Mouse (Mus musculus) CH12.LX (cell line): ENCODE data around the gene Cby1. TPM values are rescaled to one million over a fixed set of nuclear protein-coding genes. Genes with fewer than 3 reads are reported as not detected.

Experiments
- DNase-seq: peaks from one replicate; pipeline ENCODE4 v3.0.0-alpha.2; 2013; ENCODE audit errors: extremely low read depth
- H3K27ac ChIP-seq: 2 replicates; pipeline ENCODE4 v1.5.1; 2012; ENCODE audit warnings: low read depth, mild to moderate bottlenecking, control low read depth, moderate library complexity; ENCODE audit not compliant: insufficient read depth
- H3K27me3 ChIP-seq: replicated peaks from 2 replicates; pipeline ENCODE3; 2012; ENCODE audit warnings: inconsistent platforms
- H3K36me3 ChIP-seq, 2 experiments: replicated peaks in 1 of 2; 2 replicates each; pipeline versions ENCODE3 to v1.6.1; 2012; ENCODE audit warnings: inconsistent platforms in 1 of 2, low read length in 1 of 2, mild to moderate bottlenecking in 1 of 2, mixed read lengths in 1 of 2, moderate library complexity in 1 of 2; ENCODE audit not compliant: control insufficient read depth in 1 of 2, insufficient read depth in 1 of 2
- H3K4me1 ChIP-seq, 2 experiments: 2 replicates each; pipeline ENCODE4 v1.6.1; 2012; ENCODE audit warnings: inconsistent platforms in 1 of 2, moderate library complexity in 1 of 2; ENCODE audit not compliant: insufficient read depth in 2 of 2, control insufficient read depth in 1 of 2
- H3K4me2 ChIP-seq: 2 replicates; pipeline ENCODE4 v1.6.1; 2012; ENCODE audit warnings: low read depth, mild to moderate bottlenecking, control low read depth; ENCODE audit not compliant: poor library complexity, insufficient read depth, severe bottlenecking
- H3K4me3 ChIP-seq, 3 experiments: fragments of 150-350 bp in 1 of 3; sonication (generic) in 1 of 3; replicated peaks in 1 of 3; 2 replicates each; pipeline versions ENCODE3 to v1.5.1; 2011 to 2012; ENCODE audit warnings: low read depth in 2 of 3, low read length in 2 of 3, mild to moderate bottlenecking in 2 of 3, moderate library complexity in 2 of 3, control low read depth in 1 of 3, improper control_type of control experiment in 1 of 3, inconsistent platforms in 1 of 3, mixed read lengths in 1 of 3; ENCODE audit not compliant: poor library complexity in 1 of 3
- H3K79me2 ChIP-seq: replicated peaks from 2 replicates; pipeline ENCODE4 v1.6.1; 2012; ENCODE audit warnings: mild to moderate bottlenecking, moderate library complexity; ENCODE audit not compliant: control insufficient read depth, poor library complexity, insufficient read depth, severe bottlenecking; ENCODE audit errors: extremely low read depth
- H3K9ac ChIP-seq: 2 replicates; pipeline ENCODE4 v1.6.1; 2012; ENCODE audit warnings: low read depth, mild to moderate bottlenecking, control low read depth, moderate library complexity; ENCODE audit not compliant: insufficient read depth
- H3K9me3 ChIP-seq: replicated peaks from 2 replicates; pipeline ENCODE3; 2012; ENCODE audit warnings: low read length, inconsistent platforms, mixed read lengths
- BHLHE40 ChIP-seq: IDR thresholded peaks from 2 replicates; pipeline ENCODE4 v1.6.1; 2011; ENCODE audit warnings: mild to moderate bottlenecking, low read depth, low read length, improper control_type of control experiment
- CHD1 ChIP-seq: IDR thresholded peaks from 2 replicates; pipeline ENCODE4 v1.6.1; 2012; ENCODE audit warnings: low read depth, low read length, improper control_type of control experiment, inconsistent platforms
- CHD2 ChIP-seq: IDR thresholded peaks from 2 replicates; pipeline ENCODE4 v1.6.1; 2011; ENCODE audit warnings: low read length, improper control_type of control experiment
- E2F4 ChIP-seq: IDR thresholded peaks from 2 replicates; pipeline ENCODE4 v1.6.1; 2011; ENCODE audit warnings: low read depth, low read length, improper control_type of control experiment; ENCODE audit not compliant: insufficient replicate concordance
- ELF1 ChIP-seq: IDR thresholded peaks from 2 replicates; pipeline ENCODE4 v1.6.1; 2014; ENCODE audit warnings: low read depth, mild to moderate bottlenecking, inconsistent platforms, low read length, improper control_type of control experiment
- EP300 ChIP-seq: IDR thresholded peaks from 2 replicates; pipeline ENCODE4 v1.6.1; 2011; ENCODE audit warnings: low read length, improper control_type of control experiment
- HCFC1 ChIP-seq: IDR thresholded peaks from 2 replicates; pipeline ENCODE4 v1.6.1; 2012; ENCODE audit warnings: low read depth, mild to moderate bottlenecking, inconsistent platforms, low read length, improper control_type of control experiment
- IRF4 ChIP-seq: IDR thresholded peaks from 2 replicates; pipeline ENCODE4 v1.6.1; 2014; ENCODE audit warnings: low read depth, mild to moderate bottlenecking, inconsistent platforms, low read length, improper control_type of control experiment
- JUN ChIP-seq: IDR thresholded peaks from 2 replicates; pipeline ENCODE4 v1.6.1; 2011; ENCODE audit warnings: low read depth, mild to moderate bottlenecking, low read length, improper control_type of control experiment, moderate library complexity; ENCODE audit not compliant: insufficient read depth
- KAT2A ChIP-seq: IDR thresholded peaks from 2 replicates; pipeline ENCODE4 v1.6.1; 2012; ENCODE audit warnings: low read length, improper control_type of control experiment, inconsistent platforms; ENCODE audit not compliant: insufficient replicate concordance
- MAFK ChIP-seq: IDR thresholded peaks from 2 replicates; pipeline ENCODE4 v1.6.1; 2011; ENCODE audit warnings: low read length, improper control_type of control experiment; ENCODE audit not compliant: insufficient replicate concordance
- MAX ChIP-seq: IDR thresholded peaks from 2 replicates; pipeline ENCODE4 v1.6.1; 2011; ENCODE audit warnings: low read length, improper control_type of control experiment
- MAZ ChIP-seq: IDR thresholded peaks from 2 replicates; pipeline ENCODE4 v1.6.1; 2012; ENCODE audit warnings: low read depth, mild to moderate bottlenecking, inconsistent platforms, low read length, improper control_type of control experiment, moderate library complexity
- MXI1 ChIP-seq: IDR thresholded peaks from 2 replicates; pipeline ENCODE4 v1.6.1; 2011; ENCODE audit warnings: mild to moderate bottlenecking, low read depth, low read length, improper control_type of control experiment
- NELFE ChIP-seq: IDR thresholded peaks from 2 replicates; pipeline ENCODE4 v1.6.1; 2011; ENCODE audit warnings: low read depth, low read length, improper control_type of control experiment
- NRF1 ChIP-seq: IDR thresholded peaks from 2 replicates; pipeline ENCODE4 v1.6.1; 2014; ENCODE audit warnings: low read depth, mild to moderate bottlenecking, inconsistent platforms, low read length, improper control_type of control experiment, moderate library complexity
- POLR2A ChIP-seq: IDR thresholded peaks from 2 replicates; pipeline ENCODE4 v1.6.1; 2011; ENCODE audit warnings: low read depth, mild to moderate bottlenecking, improper control_type of control experiment, low read length
- POLR2AphosphoS2 ChIP-seq: IDR thresholded peaks from 2 replicates; pipeline ENCODE4 v1.6.1; 2011; ENCODE audit warnings: low read depth, low read length, improper control_type of control experiment
- RAD21 ChIP-seq: IDR thresholded peaks from 2 replicates; pipeline ENCODE4 v1.6.1; 2011; ENCODE audit warnings: low read depth, mild to moderate bottlenecking, low read length, improper control_type of control experiment, moderate library complexity
- SIN3A ChIP-seq: IDR thresholded peaks from 2 replicates; pipeline ENCODE4 v1.6.1; 2012; ENCODE audit warnings: low read length, improper control_type of control experiment, inconsistent platforms
- SMC3 ChIP-seq: IDR thresholded peaks from 2 replicates; pipeline ENCODE4 v1.6.1; 2011; ENCODE audit warnings: low read depth, low read length, improper control_type of control experiment
- TBP ChIP-seq: conservative IDR thresholded peaks from 2 replicates; pipeline ENCODE4 v1.6.1; 2011; ENCODE audit warnings: low read depth, low read length, improper control_type of control experiment
- TCF12 ChIP-seq: IDR thresholded peaks from 2 replicates; pipeline ENCODE4 v1.6.1; 2014; ENCODE audit warnings: low read depth, mild to moderate bottlenecking, inconsistent platforms, low read length, improper control_type of control experiment
- USF2 ChIP-seq: conservative IDR thresholded peaks from 2 replicates; pipeline ENCODE4 v1.6.1; 2011; ENCODE audit warnings: low read depth, low read length, improper control_type of control experiment
- ZC3H11A ChIP-seq: IDR thresholded peaks from 2 replicates; pipeline ENCODE4 v1.6.1; 2012; ENCODE audit warnings: low read depth, mild to moderate bottlenecking, inconsistent platforms, low read length, improper control_type of control experiment
- ZKSCAN1 ChIP-seq: IDR thresholded peaks from 2 replicates; pipeline ENCODE4 v1.6.1; 2012; ENCODE audit warnings: low read depth, inconsistent platforms, low read length, improper control_type of control experiment, borderline replicate concordance
- ZMIZ1 ChIP-seq: IDR thresholded peaks from 2 replicates; pipeline ENCODE4 v1.6.1; 2012; ENCODE audit warnings: low read depth, mild to moderate bottlenecking, inconsistent platforms, low read length, improper control_type of control experiment
- ZNF384 ChIP-seq: IDR thresholded peaks from 2 replicates; pipeline ENCODE4 v1.6.1; 2012; ENCODE audit warnings: low read depth, low read length, improper control_type of control experiment, inconsistent platforms
- dilution Hi-C: fragments of 300-500 bp; cut with MboI; formaldehyde crosslinking; loops from 2 replicates; pipeline ENCODE4 v1.14.3; 2020; ENCODE audit warnings: low sequenced_read_pairs; ENCODE audit not compliant: extremely low pct_unique_long_range_greater_than_20kb, extremely low pct_ligation_motif_present
- in situ Hi-C: fragments of 300-500 bp; cut with MboI; formaldehyde crosslinking; loops from 3 replicates; pipeline ENCODE4 v1.14.3; 2019; ENCODE audit warnings: low sequenced_read_pairs, low pct_ligation_motif_present, low pct_unique_long_range_greater_than_20kb, mixed read lengths
- polyA plus RNA-seq: library from polyadenylated mRNA; unstranded; fragments of >175 nt; gene quantifications from 2 replicates; pipeline ENCODE4 v1.2.1, GENCODE M21; 2012; ENCODE audit warnings: low read depth; ENCODE audit not compliant: insufficient read length
- total RNA-seq, 2 experiments: library from RNA; depleted of rRNA; stranded (reverse); fragments of 300-350 nt in 1 of 2; fragments of >200 nt in 1 of 2; gene quantifications; 2 replicates each; pipeline ENCODE4 v1.2.3; 2012 to 2014

Gene Cby1
- total RNA-seq (2012; rRNA removed), result 17.6 and 20.2 TPM in 2 replicates
- total RNA-seq (2014; rRNA removed), result 19.3 and 19.5 TPM in 2 replicates
- 16.9 and 20.7 TPM in 2 replicates for polyA plus RNA-seq

GRCm38 (mm10) chr15:79658531-79659375 is at the start of gene Cby1, which contains the start of gene Fam227a:
TSS of gene Cby1 (plus strand) at chr15:79659199.
TSS of gene Fam227a (minus strand) at chr15:79658956.
- in situ Hi-C loops (no loop called here), dilution Hi-C loops (no loop called here)
- TF ChIP-seq POLR2AphosphoS2 (no peak), BHLHE40 (no peak), NRF1 (peak; percentile 100), MAZ (no peak), SMC3 (no peak), RAD21 (no peak), ZNF384 (no peak), TCF12 (peak; percentile 77), ZC3H11A (no peak), ELF1 (0 out of 2 replicates have a peak, but pooled peaks have one; percentile 13), MAFK (no peak), IRF4 (no peak), ZMIZ1 (peak; percentile 53; the same call in 1 of the 2 replicates), MXI1 (peak; percentile 72; the same call in 1 of the 2 replicates), HCFC1 (peak; percentile 60), CHD1 (peak; percentile 99), SIN3A (peak; percentile 95), POLR2A (peak; percentile 75; the same call in 1 of the 2 replicates), EP300 (no peak), TBP (0 out of 2 replicates have a peak, but pooled peaks have one; percentile 14), NELFE (peak; percentile 66), ZKSCAN1 (no peak), MAX (no peak; the same call in 1 of the 2 replicates), USF2 (no peak), E2F4 (no peak), JUN (no peak), CHD2 (no peak), KAT2A (no peak)
- peaks cover 5 to 16% of the 10 kb centered on the region in 2 experiments for H3K36me3 ChIP-seq
- H3K4me1 ChIP-seq, result peaks cover under 1 to 11% of the 10 kb centered on the region in 2 experiments; a peak in 3 of 4 replicates
- H3K9me3 ChIP-seq, result peaks cover 7% of the 10 kb centered on the region
- peak within 1 kb of the TSS; percentile 48; the same call in 1 of the 2 replicates for H3K27ac ChIP-seq
- peak within 1 kb of the TSS; percentile 67 to 87 (median 78) for H3K4me3 ChIP-seq
- peak within 1 kb of the TSS; percentile 50 for H3K9ac ChIP-seq
- H3K79me2 ChIP-seq, result no peaks in the 10 kb centered on the region
- H3K27me3 ChIP-seq, result no peaks in the 10 kb centered on the region
- peak within 1 kb of the TSS; percentile 86 for H3K4me2 ChIP-seq
- peak; percentile 87 for DNase-seq
